Mouse (Mus musculus) ovary, postnatal 10 days (tissue): Measurements from ENCODE around the gene 6430550D23Rik.
A peak's percentile ranks its signal among the peaks of the same experiment; 100 is the strongest.

ENCODE experiments used
- DNase-seq: peaks from one replicate; pipeline ENCODE4 v3.0.0; 2022; ENCODE audit warnings: low spot score

The 6430550D23Rik gene

DNA sequence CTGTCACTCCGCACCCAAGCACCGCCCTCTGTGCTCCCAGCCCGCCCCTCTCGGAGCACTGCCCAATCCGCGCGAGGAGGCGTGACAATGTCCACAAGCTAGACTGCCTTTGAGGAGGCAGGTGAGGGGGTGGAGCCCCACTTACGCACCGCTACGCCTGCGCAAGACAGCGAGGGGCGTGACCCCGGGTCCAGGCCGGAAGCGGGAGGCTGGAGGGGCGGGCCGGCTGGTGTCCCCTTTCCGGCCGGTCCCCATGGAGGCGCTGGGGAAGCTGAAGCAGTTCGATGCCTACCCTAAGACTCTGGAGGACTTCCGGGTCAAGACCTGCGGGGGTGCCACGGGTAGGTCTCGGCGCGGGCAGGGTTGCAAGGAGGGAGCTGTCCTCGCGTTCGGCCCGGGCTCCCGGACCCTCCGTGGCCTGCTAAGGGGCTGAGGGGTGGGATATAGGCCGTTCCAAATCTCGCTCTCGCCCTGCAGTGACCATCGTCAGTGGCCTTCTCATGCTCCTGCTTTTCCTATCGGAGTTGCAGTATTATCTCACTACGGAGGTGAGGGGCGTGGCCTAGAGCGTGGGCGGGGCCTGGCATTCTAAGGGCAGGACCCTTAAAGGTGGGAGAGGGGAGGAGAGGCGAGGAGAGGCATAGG is at the start of gene 6430550D23Rik, which contains the start of gene Ergic3:
TSS of gene 6430550D23Rik (minus strand) at position 90 of the 645 bp plus-strand sequence.
TSS of gene Ergic3 (plus strand) at position 158 of the 645 bp plus-strand sequence.
- peak; percentile 92 for DNase-seq

DNA sequence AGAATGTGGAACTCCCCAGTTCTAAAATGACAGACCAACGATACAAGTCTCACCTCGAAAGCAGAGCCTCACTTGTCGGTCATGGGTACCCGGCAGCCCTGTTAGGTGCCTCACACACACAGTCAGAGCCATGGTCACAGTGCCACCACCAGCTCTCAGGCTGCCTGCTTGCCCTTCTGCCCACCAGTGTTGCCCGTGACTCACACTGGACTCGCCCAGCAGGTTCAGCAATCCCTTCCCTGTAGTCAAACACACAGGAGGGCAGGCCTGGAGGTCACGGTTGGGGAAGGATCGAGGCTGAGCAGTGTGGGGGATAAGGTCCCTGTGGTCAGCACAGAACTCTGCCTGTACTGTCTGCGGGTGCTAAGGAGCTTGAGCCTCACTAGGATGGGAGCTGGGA is 45.0 kb upstream of the 6430550D23Rik start, which contains the start of gene Fer1l4:
TSS of gene Fer1l4 (minus strand) at position 132 of the 400 bp plus-strand sequence.
- no peak for DNase-seq

DNA sequence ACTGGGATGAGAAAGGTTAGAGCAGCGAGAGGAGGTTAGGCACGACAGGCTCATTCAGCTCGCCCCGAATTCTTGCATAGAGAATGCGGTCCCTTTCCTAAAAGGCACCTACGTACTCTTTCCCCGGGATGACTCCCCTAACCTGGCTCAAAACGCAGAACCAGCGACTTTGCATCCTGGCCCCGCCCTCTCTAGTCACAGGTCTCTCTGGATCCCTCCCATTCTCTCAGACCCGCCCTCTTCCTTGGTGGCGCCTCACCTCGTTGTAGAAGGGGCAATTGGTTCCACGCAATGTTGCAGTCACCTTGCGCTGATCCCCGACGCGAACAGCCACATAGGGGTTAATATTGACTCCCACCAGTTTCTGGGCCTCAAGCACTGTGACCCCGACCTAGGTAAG is 40.2 kb upstream of the 6430550D23Rik start:
- no peak for DNase-seq

DNA sequence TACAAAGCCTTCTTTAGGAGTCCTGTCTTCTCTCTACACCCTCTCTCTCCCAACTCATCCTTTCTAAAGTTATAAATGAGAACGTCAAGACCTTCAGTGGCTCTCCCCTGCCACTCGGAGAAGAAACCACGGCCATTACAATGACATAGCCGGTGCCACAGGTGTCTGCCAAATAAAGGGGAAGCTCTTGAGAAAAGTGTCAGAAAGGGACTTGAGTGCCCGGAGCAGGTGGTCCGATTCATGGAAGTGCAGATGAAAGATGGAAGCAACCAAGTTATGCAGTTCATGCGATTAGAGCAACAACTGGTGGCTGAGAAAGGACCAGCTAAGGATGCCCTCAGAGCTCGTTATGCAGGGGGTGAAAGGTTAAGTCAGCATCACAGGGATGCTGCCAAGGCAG is 35.1 kb upstream of the 6430550D23Rik start:
- DNase-seq: no peak

DNA sequence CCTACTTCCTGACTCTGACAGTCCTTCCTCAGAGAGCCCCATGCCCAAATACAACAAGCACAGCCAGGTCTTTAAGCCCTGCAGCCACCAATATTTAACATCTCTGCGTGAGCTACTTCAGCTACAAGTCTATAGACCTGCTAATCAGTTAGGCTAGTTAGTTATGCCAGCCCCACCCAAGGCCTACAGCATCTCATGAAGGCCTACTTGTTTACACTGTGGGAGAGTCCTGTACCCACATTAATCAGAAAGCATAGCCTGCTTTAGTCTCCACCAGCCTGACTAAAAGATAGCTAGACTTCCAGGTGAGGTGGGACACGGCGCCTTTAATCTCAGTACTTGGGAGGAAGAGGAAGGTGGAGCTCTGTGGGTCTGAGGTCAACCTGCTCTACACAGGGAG is 31.6 kb upstream of the 6430550D23Rik start:
- DNase-seq: no peak

DNA sequence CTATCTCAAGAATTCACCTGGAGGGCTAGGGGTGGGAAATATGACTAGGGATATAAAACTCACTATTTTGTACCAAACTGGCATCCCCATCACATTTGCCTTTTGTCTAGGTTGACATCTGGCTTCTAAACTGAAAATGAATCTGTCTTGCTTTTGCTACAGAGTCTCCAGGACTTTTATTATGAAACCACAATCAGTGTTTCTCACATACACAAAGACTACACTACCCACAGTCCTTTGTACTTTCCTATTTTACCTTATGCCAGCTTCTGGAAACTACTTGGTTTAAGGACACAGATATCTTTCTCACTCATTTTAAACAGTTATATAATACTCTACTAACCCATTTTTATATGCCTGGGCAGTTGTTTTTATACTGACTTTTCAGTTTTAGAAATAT is 17.7 kb upstream of the 6430550D23Rik start:
- DNase-seq: no peak

DNA sequence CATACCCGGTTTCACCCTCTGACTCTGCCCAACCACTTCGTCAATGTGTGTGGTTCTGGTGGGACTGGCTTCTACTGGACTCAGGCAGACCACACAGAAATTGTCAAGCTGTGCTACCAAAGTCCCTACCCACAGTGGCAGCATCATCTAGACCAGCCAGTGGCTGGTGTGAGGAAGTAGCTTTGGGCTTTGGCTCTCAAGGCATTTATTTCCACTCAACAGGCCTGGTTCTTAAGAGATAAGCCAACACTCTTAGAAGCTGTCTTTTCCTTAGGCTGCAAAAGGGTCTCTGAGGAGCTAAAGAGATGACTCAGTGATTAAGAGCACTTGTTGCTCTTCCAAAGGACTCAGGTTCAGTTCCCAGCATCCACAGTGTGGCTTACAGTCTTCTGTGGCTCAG is 14.0 kb upstream of the 6430550D23Rik start:
- no peak for DNase-seq

DNA sequence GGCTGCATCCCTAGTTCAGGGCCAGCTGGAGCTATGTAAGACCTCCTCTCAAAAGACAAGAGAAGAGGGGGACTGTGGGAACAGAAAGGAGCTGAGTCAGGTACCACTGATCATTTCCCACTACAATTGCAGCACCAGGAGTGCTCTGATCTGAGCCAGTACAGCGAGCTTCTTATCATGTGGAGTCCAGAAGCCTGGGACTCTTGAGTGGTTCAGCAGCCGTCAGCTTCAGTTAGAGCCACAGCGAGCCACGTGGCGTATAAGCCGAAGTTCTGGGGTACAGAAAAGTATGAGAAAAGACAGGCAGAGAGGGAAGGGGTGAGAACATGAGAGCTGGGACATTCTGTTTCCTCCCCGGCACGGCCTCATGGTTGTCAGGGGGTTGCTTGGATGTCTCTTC is 13.4 kb upstream of the 6430550D23Rik start:
- no peak for DNase-seq

DNA sequence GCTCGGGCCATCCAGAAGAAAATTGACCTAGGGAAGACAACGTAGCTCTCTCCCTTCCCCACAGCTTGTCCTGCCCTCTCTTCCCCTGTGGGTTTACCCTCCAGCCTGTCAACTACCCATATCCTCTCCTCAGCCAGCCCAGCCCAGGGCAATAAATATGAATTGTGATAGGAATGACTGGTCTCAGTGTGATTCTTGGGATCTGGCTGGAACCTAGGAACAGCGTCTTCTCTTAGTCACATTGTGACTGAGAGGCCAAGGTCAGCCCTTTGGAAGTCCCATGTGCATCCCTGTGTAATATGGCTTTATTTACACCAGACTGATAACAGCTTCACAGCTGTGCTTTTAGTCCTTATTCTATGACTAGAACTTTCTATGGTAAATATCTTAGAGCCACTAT is 10.3 kb upstream of the 6430550D23Rik start:
- DNase-seq: no peak

DNA sequence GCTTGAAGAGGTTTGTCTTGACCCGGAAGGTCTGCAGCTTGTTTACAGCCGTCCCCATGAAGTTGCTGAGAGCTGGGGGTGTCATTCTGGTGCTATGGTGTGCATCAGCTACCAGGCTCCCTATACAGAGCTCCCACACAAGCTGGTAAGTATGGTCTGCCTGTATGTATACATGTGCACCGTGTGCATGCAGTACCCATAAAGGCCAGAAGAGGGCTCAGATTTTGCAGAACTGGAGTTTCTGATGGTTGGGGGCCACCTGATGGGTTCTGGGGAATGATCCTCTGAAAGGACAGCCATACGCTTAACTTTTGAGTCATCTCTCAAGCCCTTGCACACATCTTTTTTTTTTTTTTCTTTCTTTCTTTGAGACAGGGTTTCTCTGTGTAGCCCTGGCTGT is 2.4 kb downstream of the 6430550D23Rik start:
- DNase-seq: no peak

DNA sequence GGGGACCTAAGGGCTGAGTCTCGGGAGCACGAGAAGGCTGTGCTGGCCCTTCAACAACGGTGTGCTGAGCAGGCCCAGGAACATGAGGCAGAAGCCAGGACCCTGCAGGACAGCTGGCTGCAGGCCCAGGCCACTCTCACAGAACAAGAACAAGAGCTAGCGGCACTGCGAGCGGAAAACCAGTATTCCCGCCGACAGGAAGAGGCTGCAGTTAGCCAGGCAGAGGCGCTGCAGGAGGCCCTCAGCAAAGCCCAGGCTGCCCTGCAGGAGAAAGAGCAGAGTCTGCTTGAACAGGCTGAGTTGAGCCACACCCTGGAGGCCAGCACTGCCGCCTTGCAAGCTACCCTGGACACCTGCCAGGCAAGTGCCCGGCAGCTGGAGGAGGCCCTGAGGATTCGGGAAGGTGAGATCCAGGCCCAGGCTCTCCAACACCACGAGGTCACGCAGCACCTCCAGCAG is 15.9 kb downstream of the 6430550D23Rik start:
- no peak for DNase-seq

DNA sequence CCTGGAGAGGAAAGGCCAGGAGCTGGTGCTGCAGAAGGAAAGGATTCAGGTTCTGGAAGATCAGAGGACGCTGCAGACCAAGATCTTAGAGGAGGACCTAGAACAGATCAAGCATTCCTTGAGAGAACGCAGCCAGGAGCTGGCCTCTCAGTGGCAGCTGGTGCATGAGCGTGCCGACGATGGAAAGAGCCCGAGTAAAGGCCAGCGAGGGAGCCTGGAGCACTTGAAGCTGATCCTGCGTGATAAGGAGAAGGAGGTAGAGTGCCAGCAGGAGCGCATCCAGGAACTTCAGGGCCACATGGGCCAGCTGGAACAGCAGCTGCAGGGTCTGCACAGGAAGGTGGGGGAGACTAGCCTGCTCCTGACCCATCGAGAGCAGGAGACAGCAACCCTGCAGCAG is 16.6 kb downstream of the 6430550D23Rik start:
- DNase-seq: no peak

DNA sequence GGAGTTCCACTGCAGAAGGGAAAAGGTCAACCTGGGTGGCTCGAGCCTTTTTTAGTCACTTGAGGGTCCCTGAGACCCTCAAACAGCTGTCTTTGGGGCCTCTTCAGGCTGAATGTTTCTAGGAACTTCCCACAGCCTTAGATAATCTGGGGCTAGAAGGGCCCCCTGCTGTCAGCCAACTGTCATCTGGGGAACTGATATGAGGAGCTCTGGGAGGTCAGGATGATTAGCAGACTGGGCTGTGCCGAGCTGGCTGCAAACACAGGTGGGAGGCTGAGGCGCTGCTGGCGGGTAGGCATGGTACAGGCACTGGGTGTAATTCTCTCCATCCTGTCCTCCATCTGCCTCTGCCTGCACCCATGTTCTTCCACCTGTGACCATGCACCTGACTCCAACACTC is 18.7 kb downstream of the 6430550D23Rik start:
- DNase-seq: no peak

DNA sequence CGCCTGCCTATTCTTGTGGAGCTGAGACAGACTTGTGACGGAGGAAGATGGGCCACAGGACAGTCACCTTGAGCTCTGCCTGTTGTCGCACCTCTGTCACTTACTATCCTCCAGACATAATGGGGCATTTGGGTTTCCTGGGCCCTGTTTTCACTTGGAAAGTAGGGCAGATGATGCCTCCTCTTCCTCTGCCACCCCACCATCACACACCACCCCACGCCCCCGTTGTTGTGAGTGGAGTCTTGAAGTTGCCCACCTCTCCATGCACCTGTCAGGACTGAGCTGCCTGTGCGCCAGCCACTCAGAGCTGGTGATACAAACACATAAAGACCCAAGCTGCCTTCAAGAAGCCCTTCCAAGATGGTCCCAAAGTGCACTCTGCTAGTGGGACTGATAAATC is 20.6 kb downstream of the 6430550D23Rik start:
- DNase-seq: no peak

DNA sequence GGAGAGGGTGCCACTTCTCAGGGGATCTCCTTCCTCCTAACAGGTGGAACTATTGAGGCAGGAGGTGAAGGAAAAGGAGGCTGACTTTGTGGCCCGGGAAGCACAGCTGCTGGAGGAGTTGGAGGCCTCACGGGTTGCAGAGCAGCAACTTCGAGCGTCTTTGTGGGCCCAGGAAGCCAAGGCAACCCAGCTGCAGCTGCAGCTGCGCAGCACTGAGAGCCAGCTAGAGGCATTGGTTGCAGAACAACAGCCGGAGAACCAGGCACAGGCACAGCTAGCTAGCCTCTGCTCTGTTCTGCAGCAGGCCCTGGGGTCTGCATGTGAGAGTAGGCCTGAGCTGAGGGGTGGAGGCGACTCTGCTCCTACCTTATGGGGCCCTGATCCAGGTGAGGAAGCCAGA is 22.0 kb downstream of the 6430550D23Rik start:
- DNase-seq: no peak

DNA sequence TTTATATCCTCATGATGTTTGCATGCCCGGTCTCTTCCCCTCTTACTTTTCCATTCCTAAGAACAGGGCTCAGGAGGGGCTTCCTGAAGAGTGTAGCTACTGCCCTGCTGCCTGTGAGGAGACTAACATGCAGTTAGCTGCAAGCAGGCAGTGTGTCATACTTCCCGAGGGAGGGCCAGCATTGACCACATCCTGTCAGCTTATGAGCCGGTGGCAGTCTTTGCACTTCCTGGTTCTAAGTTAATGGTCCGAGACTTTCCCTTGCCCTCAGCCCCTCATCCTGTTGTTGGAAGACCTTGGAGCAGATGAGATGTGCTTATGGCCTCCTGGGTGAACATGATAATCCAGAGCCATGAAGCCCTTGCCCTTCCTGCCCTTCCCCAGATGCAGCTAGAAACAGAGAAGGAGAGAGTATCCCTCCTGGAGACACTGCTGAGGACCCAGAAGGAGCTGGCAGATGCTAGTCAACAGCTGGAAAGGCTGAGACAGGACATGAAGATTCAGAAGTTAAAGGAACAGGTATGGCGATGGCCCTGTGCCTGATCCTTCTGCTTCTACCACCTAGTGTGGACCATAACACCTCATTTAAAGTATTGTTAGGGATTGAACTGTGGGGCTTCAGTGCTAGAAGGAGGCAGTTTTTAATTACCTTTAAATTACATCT is 28.3 kb downstream of the 6430550D23Rik start:
- DNase-seq: no peak

DNA sequence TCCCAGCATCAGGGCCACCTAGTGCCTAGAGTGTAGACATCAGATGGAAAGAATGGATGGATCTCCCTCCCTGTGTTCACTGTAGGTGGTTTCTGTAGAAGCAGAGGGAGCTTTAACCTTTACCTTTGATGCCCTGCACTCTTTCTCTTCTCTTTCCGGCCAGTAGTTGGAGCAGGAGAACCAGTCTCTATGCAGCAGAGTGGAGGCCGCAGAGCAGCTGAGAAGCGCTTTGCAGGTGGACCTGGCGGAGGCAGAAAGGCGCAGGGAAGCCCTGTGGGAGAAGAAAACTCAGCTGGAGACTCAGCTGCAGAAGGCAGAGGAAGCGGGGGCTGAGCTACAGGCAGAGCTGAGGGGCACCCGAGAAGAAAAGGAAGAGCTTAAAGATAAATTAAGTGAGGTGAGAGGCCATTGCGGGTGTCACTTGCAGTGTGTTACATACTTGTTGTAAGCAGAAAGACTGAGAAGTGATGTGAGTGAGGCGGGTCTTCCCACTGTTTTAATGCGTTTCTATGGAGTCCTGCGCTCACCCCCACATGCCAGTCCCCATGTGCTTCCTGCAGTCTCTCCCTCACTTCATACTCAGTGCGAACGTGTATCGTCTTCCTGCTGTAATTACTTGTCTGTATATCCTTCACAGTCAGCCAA is 33.6 kb downstream of the 6430550D23Rik start:
- DNase-seq: no peak

DNA sequence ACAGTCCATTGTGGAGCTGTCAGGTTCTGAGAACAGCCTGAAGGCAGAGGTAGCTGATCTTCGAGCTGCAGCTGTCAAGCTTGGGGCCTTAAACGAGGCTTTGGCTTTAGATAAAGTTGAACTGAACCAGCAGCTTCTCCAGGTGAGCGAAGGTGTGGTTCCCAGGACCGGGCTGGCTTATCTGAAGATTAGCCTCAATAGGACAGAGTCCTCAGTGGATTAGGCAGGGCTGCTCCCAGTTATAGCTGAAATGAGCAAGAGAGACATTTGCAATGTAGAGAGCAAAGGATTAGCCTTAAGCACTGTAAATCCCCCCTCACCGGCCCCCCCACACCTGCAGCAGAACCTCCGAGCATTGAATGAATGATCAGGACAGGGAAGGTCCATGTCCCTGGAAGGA is 34.4 kb downstream of the 6430550D23Rik start:
- DNase-seq: no peak

DNA sequence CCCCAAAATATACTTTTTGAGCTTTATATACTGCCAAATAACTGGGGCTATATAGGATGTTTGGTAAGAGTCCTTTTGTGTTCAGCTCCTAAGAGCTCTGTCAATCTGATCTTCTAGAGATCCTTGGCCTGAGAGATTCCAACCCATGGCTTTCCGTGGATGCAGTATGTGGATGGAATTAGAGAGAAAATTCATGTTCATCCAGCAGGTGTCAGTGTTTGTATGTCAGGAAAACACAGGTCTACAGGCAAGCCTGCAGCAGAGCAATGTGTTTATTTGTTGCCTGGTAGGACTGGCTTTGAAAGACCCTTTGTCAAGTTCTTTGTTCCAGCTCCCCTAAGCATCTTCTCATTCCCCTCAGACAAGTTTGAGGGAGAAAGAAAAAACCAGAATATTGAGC is 44.8 kb downstream of the 6430550D23Rik start:
- DNase-seq: no peak

DNA sequence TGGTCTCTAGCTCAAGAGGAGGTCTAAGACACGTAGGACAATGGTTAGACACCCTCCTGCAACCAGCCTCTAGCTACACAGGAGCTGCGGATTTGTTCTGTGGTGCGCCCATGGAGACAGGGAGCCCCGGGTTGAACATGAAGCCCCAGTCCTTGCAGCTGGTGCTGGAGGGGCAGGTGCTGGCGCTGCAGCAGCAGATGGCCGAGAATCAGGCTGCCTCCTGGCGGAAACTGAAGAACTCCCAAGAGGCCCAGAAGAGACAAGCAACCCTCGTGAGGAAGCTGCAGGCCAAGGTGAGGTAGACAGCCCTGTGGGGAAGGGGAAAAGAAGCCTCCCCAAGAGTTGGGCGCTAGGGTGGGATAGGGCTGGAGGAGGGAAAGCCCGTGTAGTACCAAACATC is 45.9 kb downstream of the 6430550D23Rik start:
- DNase-seq: no peak

DNA sequence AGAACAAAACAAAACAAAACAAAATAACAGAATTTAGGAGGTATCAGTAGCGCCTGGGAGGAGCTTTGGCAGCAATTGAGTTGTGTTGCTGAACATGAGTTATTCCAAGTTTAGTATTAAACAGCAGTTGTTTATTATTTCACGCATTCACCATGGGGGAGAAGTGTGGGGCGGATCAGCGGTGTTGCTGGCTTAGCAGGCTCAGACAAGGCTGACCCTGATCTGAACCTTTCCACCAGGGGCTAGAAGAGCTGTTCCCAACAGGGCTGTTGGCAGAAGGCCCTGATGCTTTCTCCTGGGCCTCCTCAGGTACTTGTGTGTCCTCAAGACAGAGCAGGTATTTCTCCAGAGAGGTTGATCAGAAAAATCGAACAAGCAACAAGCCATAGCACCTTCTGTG is 47.8 kb downstream of the 6430550D23Rik start:
- DNase-seq: no peak

DNA sequence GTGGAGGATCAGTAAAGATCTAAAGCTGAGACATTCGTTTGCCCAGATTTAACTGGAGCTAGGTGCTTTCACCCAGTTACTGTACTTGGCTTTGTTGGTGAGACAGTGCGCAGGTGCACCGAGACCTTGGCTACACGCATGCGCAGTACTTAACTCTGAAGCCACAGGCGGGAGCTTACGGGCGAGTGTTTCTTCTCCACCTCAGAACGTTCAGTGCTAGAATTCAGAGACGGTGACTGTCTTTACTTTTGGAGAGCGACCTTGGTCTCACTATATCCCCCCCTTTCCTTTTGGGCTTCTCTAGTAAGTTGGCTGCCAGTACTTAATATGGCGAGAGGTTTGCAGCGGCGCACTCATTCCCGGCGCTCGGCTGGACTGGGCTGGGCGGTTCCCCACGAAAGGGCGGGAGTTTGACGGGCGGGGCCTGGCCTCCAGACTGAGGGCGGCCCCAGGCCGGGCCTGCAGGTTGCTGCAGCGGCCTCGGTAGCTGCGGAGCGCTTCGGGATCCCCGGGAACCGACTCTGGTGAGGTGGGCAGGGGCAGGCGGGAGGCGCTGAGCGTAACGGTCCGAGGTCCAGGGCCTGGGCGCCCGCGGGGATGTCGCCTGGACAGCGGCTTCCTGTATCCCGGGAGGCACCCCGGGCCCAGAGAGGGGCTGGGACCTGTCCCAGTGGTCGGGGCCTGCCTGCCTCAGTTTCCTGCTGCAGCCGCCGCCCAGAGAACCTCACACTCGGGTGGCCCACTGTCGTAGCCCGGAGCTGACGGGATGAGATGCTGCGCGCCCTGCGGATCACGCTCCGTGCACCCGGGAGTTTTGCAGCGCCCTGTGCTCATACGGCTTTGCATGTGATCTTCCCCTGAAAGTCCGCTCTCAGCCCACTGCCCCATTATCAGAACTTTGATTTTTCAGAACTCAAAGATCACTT is 51.4 kb downstream of the 6430550D23Rik start, which contains the start of gene Cep250:
TSS of gene Cep250 (plus strand) at position 325 of the 926 bp plus-strand sequence.
- peak; percentile 86 for DNase-seq
